Mouse (Mus musculus) kidney, adult 2 months (tissue): ENCODE results near the gene Spns3.

Experiments
- CTCF ChIP-seq: fragments of 200-500 bp; conservative IDR thresholded peaks from 2 replicates; pipeline ENCODE4 v1.5.1; 2011; ENCODE audit warnings: low read depth, mild to moderate bottlenecking, control low read depth, low read length, moderate library complexity, mixed read lengths; ENCODE audit not compliant: insufficient read depth, insufficient read length
- POLR2A ChIP-seq: fragments of 200-500 bp; IDR thresholded peaks from one replicate; pipeline ENCODE4 v1.6.1; 2011; ENCODE audit warnings: low read depth, low read length, control low read depth

DNA sequence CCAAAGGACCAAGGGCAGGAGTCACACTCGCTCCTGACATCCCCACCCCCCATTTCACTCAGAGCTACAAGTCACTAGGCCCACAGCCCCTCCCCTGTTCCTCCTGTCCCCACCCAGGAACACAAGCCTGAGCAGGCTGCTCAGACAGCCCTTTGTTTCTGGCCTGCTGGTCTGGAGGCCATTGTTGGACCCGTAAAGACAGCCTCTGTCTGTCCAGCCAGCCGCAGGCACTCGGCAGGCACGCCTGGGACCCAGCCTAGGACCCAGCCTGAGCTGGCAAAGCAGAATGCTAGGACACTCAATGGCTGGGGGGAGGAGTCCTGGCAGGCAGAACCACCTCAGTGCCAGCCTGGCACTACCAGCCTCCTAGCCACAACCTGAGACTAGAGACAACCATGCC lies 94.6 kb downstream of the Spns3 start:
- TF ChIP-seq CTCF (no peak), POLR2A (no peak)
